Mouse (Mus musculus): Measurements from ENCODE around the gene Gnat1. TPM values are rescaled to one million over a fixed set of nuclear protein-coding genes. Genes with fewer than 3 reads are reported as not detected.
"Not testable (repeated sequence)": the region's sequence is repeated elsewhere in the genome, so short reads cannot be mapped to it uniquely, and the experiment has no call there.

Gene Gnat1
- total RNA-seq, 2 experiments from 2014 or later, result 0.73 to 1.6 TPM

- peak; percentile 54 to 77 for DNase-seq (ENCODE audit: low spot score in 2 of 2)
These were observed 22.1 kb upstream of the Gnat1 start for GRCm38 (mm10) chr9:107701594-107701993.

DNA sequence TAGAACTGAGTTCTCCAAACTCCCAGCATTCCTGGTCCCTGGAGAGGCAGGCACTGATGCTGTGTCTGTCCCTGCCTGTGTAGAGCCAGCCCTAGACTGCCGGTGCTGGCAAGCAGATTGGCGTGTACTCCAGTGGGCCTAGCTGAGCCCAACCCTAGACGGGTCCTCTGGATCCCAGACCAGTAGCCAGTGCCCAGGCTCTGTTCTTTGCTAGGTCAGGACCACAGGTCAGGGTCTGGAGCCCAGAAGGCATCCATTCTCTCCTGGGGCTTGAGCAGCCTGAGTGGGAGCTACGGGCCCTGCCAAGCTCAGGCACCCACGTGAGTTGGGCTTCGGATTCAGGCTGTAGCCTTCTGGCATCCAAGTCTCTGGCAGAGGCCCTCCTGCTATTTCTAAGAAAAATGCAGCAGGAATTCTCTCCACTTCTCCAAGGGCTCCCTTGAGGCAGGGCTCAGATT, 20.6 kb upstream of the Gnat1 start:
- DNase-seq (ENCODE audit: low spot score in 2 of 2), result no peak

GRCm38 (mm10) chr9:107699376-107699980, 20.0 kb upstream of the Gnat1 start:
- DNase-seq (ENCODE audit: low spot score in 2 of 2), result no peak

GRCm38 (mm10) chr9:107698611-107699190, 19.2 kb upstream of the Gnat1 start:
- DNase-seq (ENCODE audit: low spot score in 2 of 2), result no peak

GRCm38 (mm10) chr9:107697811-107698521, 18.5 kb upstream of the Gnat1 start:
- no peak for DNase-seq (ENCODE audit: low spot score in 2 of 2)

GRCm38 (mm10) chr9:107696845-107697610, 17.5 kb upstream of the Gnat1 start:
- DNase-seq (ENCODE audit: low spot score in 2 of 2), result no peak

DNA sequence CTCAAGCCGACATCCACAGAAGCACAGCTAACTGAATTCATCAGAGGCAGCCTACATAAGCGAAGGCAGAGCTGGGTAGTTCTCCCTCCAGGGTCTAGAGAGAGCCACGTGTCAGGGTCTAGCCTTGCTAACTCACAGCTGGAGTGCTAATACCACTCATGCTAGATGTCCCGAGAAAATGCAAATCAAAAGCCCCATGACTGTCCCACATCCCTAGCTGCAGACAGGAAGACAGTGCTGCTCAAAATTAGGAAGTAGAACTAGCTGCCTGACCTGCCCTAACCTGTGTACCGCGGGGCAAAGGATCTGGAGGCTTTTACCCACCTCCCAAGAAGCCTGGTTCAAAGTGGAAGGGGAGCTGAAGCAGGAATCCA, 16.6 kb upstream of the Gnat1 start:
- no peak for DNase-seq (ENCODE audit: low spot score in 2 of 2)

- DNase-seq (ENCODE audit: low spot score in 2 of 2), result no peak
These were observed 16.1 kb upstream of the Gnat1 start for GRCm38 (mm10) chr9:107695441-107696105.

DNA sequence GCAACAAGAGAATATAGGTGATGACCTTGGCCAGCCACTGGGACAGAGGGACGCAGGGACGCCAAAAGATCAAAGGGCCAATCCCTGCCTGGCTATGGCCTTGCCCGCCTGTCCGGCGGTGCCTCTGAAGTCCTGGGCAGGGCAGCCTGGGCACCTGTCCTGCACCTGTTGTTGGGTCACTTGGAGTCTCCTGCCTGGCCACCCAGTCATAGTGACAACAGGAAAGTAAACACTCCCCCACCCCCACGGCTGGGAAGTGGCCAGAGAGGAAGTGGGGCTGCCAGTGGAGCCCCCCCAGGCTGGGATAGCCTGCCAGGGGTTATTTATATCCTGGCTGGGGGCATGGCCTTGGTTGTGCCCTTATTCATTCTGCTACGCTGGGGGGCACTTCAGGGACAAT, 15.1 kb upstream of the Gnat1 start:
- DNase-seq (ENCODE audit: low spot score in 2 of 2), result no peak

- no peak for DNase-seq (ENCODE audit: low spot score in 2 of 2)
These were observed 14.0 kb upstream of the Gnat1 start for GRCm38 (mm10) chr9:107693433-107693987.

DNA sequence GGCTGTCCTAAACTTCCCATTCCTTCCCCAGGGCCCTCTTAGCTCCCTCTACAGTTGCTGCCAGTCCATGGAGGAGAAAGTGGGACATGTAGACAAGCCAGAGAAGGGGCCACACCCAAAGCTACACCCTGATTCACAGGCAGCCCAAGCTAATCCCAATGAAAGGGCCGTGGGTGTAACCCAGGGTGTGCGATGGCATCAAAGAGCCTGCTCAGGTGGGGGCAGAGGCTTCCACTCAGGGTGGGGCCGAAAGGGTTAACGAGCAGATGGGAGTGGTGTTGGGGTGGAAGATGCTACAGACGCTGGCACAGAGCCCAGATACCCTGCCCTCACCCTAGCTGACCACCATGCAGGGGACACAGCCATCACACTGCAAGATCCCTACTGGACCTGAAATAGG, 13.3 kb upstream of the Gnat1 start:
- no peak for DNase-seq (ENCODE audit: low spot score in 2 of 2)

DNA sequence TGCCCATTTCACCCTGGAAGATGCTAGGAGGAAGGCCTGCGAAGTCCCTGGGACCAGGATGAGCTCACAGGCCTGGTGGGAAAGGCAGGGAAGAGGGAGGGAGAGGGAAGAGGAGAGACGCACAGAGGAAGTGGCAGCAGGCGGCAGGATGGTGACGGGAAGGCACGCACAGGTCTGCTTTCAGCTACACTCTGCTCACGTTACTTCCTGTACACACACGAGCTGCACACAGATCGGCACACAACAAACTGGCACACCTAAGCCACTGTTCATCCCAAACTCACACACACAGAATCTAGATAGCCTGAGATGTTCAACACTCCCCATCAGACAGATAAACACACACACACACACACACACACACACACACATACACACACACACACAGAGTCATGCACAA, 10.9 kb upstream of the Gnat1 start:
- no peak for DNase-seq (ENCODE audit: low spot score in 2 of 2)

- no peak for DNase-seq (ENCODE audit: low spot score in 2 of 2)
These were observed 9.4 kb upstream of the Gnat1 start for GRCm38 (mm10) chr9:107688939-107689338.

DNA sequence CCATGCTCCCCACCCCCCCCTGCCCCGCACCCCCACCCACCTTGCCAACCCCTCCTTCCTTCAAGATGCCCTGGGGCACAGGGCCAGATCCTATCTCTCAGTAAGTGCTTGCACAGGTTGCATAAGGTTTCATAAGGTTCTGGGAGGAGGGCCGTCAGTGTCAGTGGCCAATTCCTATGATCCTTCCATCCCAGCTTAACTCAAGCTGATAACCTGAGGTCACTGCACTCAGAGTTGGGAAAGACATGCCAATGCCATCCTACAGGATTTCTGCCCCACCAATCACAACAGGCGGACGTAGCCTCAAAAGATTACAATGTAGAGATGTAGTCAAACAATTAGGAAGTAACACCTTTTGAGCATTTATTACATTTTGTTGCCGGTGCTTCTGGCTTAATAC, 8.9 kb upstream of the Gnat1 start:
- DNase-seq (ENCODE audit: low spot score in 2 of 2), result no peak

GRCm38 (mm10) chr9:107685231-107685981, 5.9 kb upstream of the Gnat1 start:
- no peak for DNase-seq (ENCODE audit: low spot score in 2 of 2)

DNA sequence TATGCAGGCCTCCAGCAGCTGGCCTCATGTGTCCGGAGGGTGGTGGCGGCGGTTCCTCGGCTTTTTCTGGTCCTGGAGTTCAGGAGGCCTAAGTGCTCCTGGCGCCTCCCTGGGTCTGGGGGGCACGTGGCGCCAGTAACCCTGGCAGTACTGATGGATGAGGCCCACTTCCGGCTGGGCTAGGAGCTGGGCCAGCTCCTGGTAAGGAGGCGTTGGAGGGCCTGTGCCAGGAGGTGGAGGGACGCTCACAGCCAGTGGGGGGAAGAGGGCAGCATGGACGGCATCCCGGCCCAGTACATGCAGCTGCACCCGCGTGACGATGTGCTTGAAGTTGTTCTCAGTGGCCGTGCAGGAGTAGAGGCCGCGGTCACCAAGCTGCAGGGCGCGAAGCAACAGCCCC, 2.9 kb upstream of the Gnat1 start:
- DNase-seq (ENCODE audit: low spot score in 2 of 2), result no peak

DNA sequence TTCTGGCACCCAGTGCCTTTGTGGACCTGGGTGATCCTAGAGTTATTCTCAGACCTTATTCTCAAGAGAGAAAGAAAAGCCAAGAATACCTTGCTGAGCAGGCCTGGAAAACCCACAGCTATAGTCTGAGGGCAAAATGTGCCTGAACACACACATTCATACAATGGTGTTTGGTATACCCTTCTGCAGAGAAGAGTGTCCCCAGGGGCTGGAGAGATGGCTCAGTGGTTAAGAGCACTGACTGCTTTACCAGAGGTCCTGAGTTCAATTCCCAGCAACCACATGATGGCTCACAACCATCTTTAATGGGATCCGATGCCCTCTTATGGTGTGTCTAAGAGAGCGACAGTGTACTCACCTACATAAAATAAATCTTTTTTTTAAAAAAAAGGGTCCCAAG, 651 bp downstream of the Gnat1 start:
- DNase-seq (ENCODE audit: low spot score in 2 of 2), result no peak

- not testable (repeated sequence) for DNase-seq (ENCODE audit: low spot score in 2 of 2)
These were observed 1.5 kb downstream of the Gnat1 start for GRCm38 (mm10) chr9:107677819-107678526.

DNA sequence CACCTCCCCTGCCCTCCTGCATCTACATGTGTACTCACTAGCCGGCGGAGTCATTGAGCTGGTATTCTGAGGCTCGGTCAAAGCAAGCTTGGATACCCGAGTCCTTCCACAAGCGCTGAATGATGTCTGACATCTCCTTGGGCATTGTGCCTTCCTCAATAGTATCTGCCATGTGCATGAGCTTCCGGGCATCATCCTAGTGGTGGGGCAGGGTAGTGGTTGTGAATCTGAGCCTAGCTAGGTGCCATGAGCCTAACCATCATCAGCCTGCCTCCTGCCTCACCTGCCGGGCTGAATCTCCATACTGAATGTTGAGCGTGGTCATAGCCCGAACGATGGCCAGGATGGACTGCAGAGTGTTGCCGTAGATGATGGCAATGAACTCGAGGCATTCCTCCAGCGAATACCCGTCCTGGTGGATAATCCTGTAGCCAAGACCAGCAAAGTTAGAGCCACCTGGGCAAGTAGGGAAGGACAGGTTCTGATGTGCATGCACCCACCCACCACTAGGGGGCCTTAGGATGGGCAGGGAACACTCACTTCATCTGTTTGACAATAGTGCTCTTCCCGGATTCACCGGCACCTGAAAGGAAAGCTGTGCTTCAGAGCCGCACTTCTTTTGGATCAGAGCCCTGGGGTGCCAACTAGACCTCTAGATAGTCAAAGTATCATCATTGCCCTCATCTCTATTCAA, 2.3 kb downstream of the Gnat1 start:
- DNase-seq (ENCODE audit: low spot score in 2 of 2), result no peak

Data from adrenal gland, postnatal 4 days (tissue).